Mouse (Mus musculus): ENCODE measurements around the gene Magix. TPM values are rescaled to one million over a fixed set of nuclear protein-coding genes. Genes with fewer than 3 reads are reported as not detected.
A peak's percentile ranks its signal among the peaks of the same experiment; 100 is the strongest.
"Not testable (repeated sequence)": the region's sequence is repeated elsewhere in the genome, so short reads cannot be mapped to it uniquely, and the experiment has no call there.

Magix gene
- polyA plus RNA-seq (2016; fragmentation: Nextera tagmentation; extraction: Ambion mirVana): 0.04 TPM in 1 of 2 replicates, not detected in the other

DNA sequence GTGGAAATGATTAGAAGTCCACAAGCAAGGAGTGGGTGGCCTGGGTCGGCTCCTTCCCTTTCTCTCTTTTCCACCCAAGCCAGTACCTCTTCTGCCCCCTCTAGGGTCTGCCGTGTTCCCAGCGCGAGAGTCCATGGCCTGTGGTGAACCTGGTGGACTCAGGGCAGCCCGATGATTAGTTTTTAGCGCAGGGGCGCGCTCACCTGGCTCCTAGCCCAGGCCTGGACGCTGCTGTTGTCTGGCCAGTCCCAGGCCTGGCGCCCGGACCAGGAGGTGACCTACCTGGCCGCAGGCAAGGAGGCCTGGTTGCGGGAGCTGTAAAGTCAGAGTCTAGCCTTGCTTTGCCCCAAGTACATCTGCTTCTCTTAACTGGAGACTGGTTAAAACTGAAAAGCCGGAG lies at the start of gene Magix:
Gene Magix (minus strand): TSS at position 388 of the 400 bp plus-strand sequence.
- Histone ChIP-seq H3K4me3 (peak within 1 kb of the TSS; percentile 27; the same call in 1 of the 2 replicates), H3K4me1 (0 out of 2 replicates have a peak, but pooled peaks cover 4% of the 10 kb centered on the region), H3K4me2 (peak within 1 kb of the TSS; percentile 58), H3K27me3 (replicated peaks) (no peaks in the 10 kb centered on the region; the same call in 1 of the 2 replicates), H3K9ac (no peak within 1 kb of the TSS), H3K27ac (no peak within 1 kb of the TSS), H3K36me3 (no peaks in the 10 kb centered on the region), H3K9me3 (replicated peaks) (no peaks in the 10 kb centered on the region)
- 59% methylated on average over 14 of the region's 14 CpGs for WGBS (ENCODE audit: insufficient replicate concordance)
- ATAC-seq: no peak

DNA sequence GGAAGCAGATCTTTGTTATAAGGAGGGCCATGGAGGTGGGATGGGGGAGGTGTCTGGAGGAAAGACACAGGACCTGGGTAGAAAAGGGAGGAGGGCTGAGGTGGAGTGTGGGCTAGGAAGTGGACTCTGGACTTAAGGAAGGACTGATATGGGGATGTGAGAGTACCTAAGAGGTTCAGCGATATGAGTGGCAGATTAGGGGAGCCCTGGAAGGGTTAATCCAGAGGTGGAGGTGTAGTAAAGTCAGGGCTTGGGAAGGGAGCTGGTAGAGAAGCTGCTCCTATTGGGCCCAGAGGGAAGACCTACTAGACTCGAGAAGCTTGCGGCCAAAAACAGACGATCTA lies 47.8 kb upstream of the Magix start:
- H3K4me1 ChIP-seq: peaks cover 20% of the 10 kb centered on the region
- H3K36me3 ChIP-seq: peaks cover 34% of the 10 kb centered on the region
- H3K4me3 ChIP-seq: peak overlapping the region; percentile 53
- 27% methylated on average over 4 of the region's 4 CpGs for WGBS (ENCODE audit: insufficient replicate concordance)
- H3K9ac ChIP-seq: peak overlapping the region; percentile 55; the same call in 1 of the 2 replicates
- peak overlapping the region; percentile 72 for H3K4me2 ChIP-seq
- no peak overlapping the region for H3K27ac ChIP-seq
- ATAC-seq: no peak
- no peaks in the 10 kb centered on the region for H3K9me3 ChIP-seq (replicated peaks)
- no peaks in the 10 kb centered on the region for H3K27me3 ChIP-seq (replicated peaks)

DNA sequence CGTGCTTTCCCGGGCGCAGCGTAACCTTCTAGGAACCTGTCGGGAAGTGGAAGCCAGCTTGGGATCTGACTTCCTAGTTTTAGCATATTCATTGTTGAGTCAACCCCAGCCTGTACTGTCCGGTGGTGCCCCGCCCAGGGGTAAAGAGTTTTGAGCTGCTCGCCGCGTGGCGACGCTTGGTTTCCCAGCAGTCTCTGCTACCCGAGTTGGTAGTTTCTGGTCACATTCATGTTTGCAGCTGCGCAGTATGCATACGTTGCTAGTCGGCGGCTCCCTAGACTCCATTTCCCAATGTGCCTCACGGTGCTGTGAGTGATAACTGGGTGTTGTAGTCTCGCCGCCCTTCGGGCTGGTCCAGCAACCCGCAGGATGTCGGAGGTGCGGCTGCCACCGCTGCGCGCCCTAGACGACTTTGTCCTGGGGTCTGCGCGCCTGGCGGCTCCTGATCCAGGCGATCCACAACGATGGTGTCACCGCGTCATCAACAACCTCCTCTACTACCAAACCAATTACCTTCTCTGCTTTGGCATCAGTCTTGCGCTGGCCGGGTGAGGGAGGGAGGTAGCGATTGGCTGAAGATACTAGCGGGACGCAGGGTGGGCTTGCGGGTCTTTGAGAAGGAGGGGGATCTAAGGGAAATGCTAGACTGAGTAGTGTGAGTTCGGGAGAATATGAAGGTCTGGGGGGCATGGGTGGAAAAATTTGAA lies 47.3 kb upstream of the Magix start, which contains the start of gene Praf2:
Gene Praf2 (plus strand): TSS at position 225 of the 707 bp plus-strand sequence.
- 10% methylated on average over 42 of the region's 42 CpGs for WGBS (ENCODE audit: insufficient replicate concordance)
- Histone ChIP-seq H3K36me3 (peaks cover 37% of the 10 kb centered on the region), H3K27me3 (replicated peaks) (no peaks in the 10 kb centered on the region), H3K4me1 (peaks cover 16% of the 10 kb centered on the region), H3K4me2 (peak within 1 kb of the TSS; percentile 72), H3K9ac (peak within 1 kb of the TSS; percentile 55), H3K27ac (peak within 1 kb of the TSS; percentile 69), H3K4me3 (peak within 1 kb of the TSS; percentile 53), H3K9me3 (replicated peaks) (no peaks in the 10 kb centered on the region)
- ATAC-seq: peak; percentile 91

DNA sequence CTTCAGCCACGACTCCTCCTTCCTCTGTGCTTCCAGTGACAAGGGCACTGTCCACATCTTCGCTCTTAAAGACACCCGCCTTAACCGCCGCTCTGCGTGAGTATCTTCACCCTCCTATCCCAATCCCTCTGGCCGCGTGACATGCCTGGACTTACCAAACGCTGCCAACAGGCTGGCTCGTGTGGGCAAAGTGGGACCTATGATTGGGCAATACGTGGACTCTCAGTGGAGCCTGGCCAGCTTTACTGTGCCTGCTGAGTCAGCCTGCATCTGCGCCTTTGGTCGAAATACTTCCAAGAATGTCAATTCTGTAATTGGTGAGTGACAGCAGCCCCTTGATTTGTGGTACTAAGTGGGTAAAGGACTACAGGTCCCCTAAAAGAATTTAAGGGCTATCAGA lies 46.1 kb upstream of the Magix start:
- H3K4me3 ChIP-seq: no peak overlapping the region
- ATAC-seq: no peak
- peaks cover 20% of the 10 kb centered on the region for H3K4me1 ChIP-seq
- 87% methylated on average over 13 of the region's 13 CpGs for WGBS (ENCODE audit: insufficient replicate concordance)
- no peak overlapping the region for H3K4me2 ChIP-seq
- H3K9ac ChIP-seq: no peak overlapping the region
- no peaks in the 10 kb centered on the region for H3K9me3 ChIP-seq (replicated peaks)
- peaks cover 37% of the 10 kb centered on the region for H3K36me3 ChIP-seq
- H3K27ac ChIP-seq: no peak overlapping the region; the same call in 1 of the 2 replicates
- no peaks in the 10 kb centered on the region for H3K27me3 ChIP-seq (replicated peaks)

DNA sequence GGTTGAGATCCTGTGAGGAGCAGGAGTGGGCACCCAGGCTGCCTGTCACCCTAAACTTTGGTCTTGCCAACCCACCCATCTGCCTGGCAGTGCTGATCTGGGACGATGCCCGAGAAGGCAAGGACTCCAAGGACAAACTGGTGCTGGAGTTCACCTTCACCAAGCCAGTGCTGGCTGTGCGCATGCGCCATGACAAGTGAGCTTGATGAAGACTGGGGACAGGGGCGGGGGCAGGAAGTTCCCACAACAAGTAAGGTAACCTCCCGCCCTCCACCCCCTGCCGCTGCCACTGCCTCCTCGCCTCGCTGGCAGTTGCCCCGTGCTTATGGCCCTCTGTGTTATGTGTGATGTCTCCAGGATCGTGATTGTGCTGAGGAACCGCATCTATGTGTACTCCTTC lies 44.8 kb upstream of the Magix start:
- WGBS (ENCODE audit: insufficient replicate concordance): 84% methylated on average over 12 of the region's 12 CpGs
- H3K9ac ChIP-seq: no peak overlapping the region
- H3K36me3 ChIP-seq: peaks cover 37% of the 10 kb centered on the region

DNA sequence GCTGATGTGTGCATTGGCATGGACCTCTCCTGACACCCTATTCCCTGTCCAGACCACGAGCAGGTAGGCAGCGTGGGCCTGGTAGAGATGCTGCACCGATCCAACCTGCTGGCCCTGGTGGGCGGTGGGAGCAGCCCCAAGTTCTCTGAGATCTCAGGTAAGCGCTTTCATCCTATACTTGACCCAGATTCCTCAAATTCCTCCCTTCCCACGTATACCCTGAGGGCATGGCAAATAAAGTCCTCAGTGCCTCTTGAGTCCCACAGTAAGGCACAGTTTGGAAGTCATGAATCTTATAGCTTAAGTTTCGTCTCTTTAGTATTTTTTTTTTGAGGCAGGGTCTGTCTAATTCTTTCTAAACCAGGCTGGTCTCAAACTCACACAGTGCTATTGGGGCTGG lies 43.1 kb upstream of the Magix start:
- no peak for ATAC-seq
- Histone ChIP-seq H3K27ac (no peak overlapping the region), H3K27me3 (replicated peaks) (no peaks in the 10 kb centered on the region), H3K4me1 (peaks cover 19% of the 10 kb centered on the region), H3K9ac (no peak overlapping the region), H3K4me2 (no peak overlapping the region), H3K36me3 (peaks cover 37% of the 10 kb centered on the region), H3K9me3 (replicated peaks) (no peaks in the 10 kb centered on the region), H3K4me3 (no peak overlapping the region)
- WGBS (ENCODE audit: insufficient replicate concordance): 73% methylated on average over 7 of the region's 7 CpGs

More for the DNA sequence above, 44.8 kb upstream of the Magix start:
- Histone ChIP-seq H3K9me3 (replicated peaks) (no peaks in the 10 kb centered on the region), H3K27ac (no peak overlapping the region), H3K27me3 (replicated peaks) (no peaks in the 10 kb centered on the region), H3K4me1 (peaks cover 20% of the 10 kb centered on the region), H3K4me2 (no peak overlapping the region), H3K4me3 (no peak overlapping the region)
- no peak for ATAC-seq

DNA sequence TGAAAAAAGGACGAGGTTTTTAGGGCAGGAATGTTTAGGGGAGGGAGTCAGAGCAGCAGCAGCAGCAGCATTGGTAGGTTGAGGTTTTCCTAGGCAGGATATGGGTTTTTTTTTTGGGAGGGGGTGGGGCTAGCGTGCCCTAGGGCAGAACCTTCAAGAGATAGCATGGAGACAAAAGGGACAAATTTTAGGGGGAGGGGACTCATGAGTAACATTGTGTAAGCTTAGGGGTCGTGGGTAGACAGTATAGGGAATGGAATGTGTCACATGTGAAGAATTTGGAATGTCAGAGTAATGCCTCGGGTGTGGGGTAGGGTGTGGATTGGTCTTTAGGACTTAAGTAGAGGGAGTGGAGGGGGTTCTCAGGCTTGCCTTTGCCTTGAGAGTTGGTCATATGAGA lies 41.6 kb upstream of the Magix start:
- H3K9ac ChIP-seq: peak overlapping the region; percentile 69
- ATAC-seq: no peak
- peak overlapping the region; percentile 85 for H3K27ac ChIP-seq
- H3K4me2 ChIP-seq: peak overlapping the region; percentile 74
- H3K27me3 ChIP-seq (replicated peaks): no peaks in the 10 kb centered on the region
- peaks cover 36% of the 10 kb centered on the region for H3K36me3 ChIP-seq
- H3K9me3 ChIP-seq (replicated peaks): no peaks in the 10 kb centered on the region
- H3K4me1 ChIP-seq: peaks cover 11% of the 10 kb centered on the region
- WGBS (ENCODE audit: insufficient replicate concordance): 16% methylated on average over 4 of the region's 4 CpGs
- H3K4me3 ChIP-seq: peak overlapping the region; percentile 68

DNA sequence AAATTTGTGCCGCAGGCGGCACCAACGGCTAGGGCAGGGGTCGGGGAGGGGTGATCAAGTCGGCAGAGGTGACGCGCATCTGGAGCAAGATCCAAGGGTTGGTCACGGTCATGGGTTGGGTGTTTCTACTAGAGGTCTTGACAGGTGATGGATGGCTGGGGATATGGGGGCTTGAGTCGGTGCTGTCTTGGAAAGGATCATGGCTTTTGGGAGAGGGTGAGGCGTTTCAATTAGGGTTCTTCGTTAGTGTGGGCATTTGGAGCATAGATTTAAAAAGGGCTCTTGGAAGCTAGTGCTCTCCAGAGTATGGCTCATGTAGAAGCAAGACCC lies 41.2 kb upstream of the Magix start:
- peak overlapping the region; percentile 68 for H3K4me3 ChIP-seq
- H3K4me1 ChIP-seq: peaks cover 6% of the 10 kb centered on the region
- H3K36me3 ChIP-seq: peaks cover 32% of the 10 kb centered on the region
- H3K27ac ChIP-seq: peak overlapping the region; percentile 85
- ATAC-seq: no peak
- no peaks in the 10 kb centered on the region for H3K9me3 ChIP-seq (replicated peaks)
- no peaks in the 10 kb centered on the region for H3K27me3 ChIP-seq (replicated peaks)
- peak overlapping the region; percentile 69 for H3K9ac ChIP-seq
- H3K4me2 ChIP-seq: peak overlapping the region; percentile 74
- 15% methylated on average over 11 of the region's 11 CpGs for WGBS (ENCODE audit: insufficient replicate concordance)

DNA sequence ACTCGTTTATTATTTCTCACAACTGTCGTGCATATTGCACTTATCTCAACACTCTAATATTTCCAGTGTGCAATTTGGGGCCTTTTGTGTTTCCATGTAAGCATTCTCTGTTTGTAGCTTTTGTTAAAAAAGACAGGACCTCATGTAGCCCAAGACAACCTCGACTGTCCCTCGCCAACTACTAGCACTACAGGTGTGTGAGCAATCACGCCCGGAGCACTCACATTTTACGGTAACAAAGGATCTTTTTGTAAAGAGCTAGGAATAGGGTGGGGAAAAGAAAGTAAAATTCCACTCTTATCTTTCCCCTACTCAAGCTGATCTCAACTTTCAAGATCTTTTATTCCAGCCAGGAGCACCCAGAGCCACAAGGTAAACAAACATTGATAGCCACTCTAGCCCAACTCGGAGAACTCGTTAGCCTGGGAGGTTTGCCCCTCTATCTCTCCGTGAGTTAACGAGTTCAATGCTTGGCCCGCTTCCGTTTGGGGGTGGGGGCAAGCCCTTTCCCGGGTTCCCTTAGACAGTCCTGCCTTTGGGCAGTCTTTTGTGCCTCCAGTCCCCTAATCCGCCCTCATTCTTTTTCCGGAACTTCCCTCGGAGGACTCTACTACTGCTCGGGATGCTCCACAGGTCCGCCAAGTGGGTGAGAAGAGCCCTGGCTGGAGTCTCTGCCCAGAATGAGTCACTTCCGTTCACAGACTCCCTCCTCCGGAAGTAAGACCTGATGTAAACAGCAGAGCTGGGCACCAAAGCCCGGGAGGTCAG lies 40.6 kb upstream of the Magix start, which contains the start of gene Gm45208:
Gene Gm45208 (plus strand): TSS at position 732 of the 768 bp plus-strand sequence.
- H3K4me3 ChIP-seq: peak within 1 kb of the TSS; percentile 68
- H3K27ac ChIP-seq: peak within 1 kb of the TSS; percentile 85
- no peaks in the 10 kb centered on the region for H3K27me3 ChIP-seq (replicated peaks)
- WGBS (ENCODE audit: insufficient replicate concordance): 10% methylated on average over 22 of the region's 22 CpGs
- H3K9me3 ChIP-seq (replicated peaks): no peaks in the 10 kb centered on the region
- peak within 1 kb of the TSS; percentile 74 for H3K4me2 ChIP-seq
- peak within 1 kb of the TSS; percentile 69 for H3K9ac ChIP-seq
- peaks cover 26% of the 10 kb centered on the region for H3K36me3 ChIP-seq
- H3K4me1 ChIP-seq: peaks cover 5% of the 10 kb centered on the region
- ATAC-seq: peak; percentile 92

DNA sequence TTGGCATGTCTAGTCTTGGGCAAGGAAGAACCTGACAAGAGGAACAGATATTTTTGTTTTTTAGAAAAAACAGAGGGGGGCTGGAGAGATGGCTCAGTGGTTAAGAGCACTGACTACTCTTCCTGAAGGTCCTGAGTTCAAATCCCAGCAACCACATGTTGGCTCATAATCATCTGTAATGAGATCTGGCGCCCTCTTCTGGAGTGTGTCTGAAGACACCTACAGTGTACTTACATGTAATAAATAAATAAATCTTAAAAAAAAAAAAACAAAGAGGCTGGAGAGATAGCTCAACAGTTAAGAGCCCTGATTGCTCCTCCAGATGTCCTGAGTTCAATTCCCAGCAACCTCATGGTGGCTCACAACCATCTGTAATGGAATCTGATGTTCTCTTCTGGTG lies 35.0 kb upstream of the Magix start:
- WGBS (ENCODE audit: insufficient replicate concordance): 20% methylated on average over 1 of the region's 1 CpGs
- not testable (repeated sequence) for H3K9ac ChIP-seq; H3K9me3 ChIP-seq (replicated peaks); H3K27me3 ChIP-seq (replicated peaks); H3K4me3 ChIP-seq; ATAC-seq; H3K4me1 ChIP-seq; H3K4me2 ChIP-seq; H3K27ac ChIP-seq; H3K36me3 ChIP-seq

DNA sequence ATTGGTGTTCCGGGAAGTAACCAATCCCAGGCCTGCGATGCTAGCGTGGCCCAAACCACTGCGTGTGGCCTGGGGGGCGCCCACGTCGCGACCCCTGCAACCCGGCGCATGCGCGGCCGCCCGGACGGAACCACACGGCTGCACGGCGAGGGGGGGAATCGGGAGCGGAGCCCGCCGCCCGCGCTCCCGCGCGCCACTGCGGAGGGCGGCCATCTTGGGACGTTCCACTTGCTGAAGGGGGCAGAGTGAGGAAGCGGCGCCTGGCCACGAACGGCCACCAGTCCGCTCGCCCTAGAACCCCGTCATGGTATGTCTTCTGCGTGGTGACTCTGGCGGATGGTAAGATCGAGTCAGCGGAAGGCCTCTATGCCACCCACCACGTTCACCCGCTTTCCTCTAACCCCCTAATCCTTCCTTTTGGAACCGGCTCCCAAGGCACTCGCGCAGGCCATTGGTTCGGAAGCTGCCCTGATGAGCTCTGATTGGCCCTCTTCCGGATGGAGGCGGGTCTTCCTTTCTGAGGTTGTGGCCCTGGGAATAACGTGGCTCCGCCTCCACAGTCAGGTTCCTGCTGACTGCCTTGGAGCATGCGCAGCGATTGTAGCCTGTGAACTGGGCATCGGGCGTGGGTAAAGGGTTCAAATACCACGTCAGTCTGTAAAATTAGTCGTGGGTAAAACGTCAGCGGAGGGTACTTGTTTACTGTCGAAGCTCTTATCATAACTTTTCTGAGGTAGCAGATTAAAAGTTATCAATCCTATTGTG lies 33.3 kb upstream of the Magix start, which contains the start of gene Wdr45:
Gene Wdr45 (plus strand): TSS at position 199 of the 765 bp plus-strand sequence.
- Histone ChIP-seq H3K9ac (peak within 1 kb of the TSS; percentile 44), H3K4me2 (peak within 1 kb of the TSS; percentile 63), H3K4me3 (peak within 1 kb of the TSS; percentile 54)
- peak; percentile 94 for ATAC-seq
- not testable (repeated sequence) for H3K27me3 ChIP-seq (replicated peaks); H3K27ac ChIP-seq; H3K36me3 ChIP-seq; H3K9me3 ChIP-seq (replicated peaks); H3K4me1 ChIP-seq
- WGBS (ENCODE audit: insufficient replicate concordance): 10% methylated on average over 39 of the region's 60 CpGs

All from liver, embryonic 12.5 days (tissue).